Mouse (Mus musculus) B cell, adult 67 days (primary cell): ENCODE results near the gene Dusp12. TPM values are rescaled to one million over a fixed set of nuclear protein-coding genes. Genes with fewer than 3 reads are reported as not detected.

Experiments used
- total RNA-seq, 2 experiments: library from RNA; stranded (reverse); gene quantifications; 4 replicates each; pipeline ENCODE4 v1.2.4; 2023

The Dusp12 gene
- total RNA-seq, result 10 to 100 TPM in 1 of 2 experiments, 1 to 10 TPM in 1; 9.4 to 19.2 TPM

GRCm38 (mm10) chr1:170884978-170885561 is at the start of gene Dusp12, which contains the start of gene Gm26620:
TSS of gene Dusp12 (minus strand) at chr1:170885540.
TSS of gene Gm26620 (plus strand) at chr1:170885065.

GRCm38 (mm10) chr1:170927378-170927777 is 42.0 kb upstream of the Dusp12 start, which contains the start of gene Fcrla:
TSS of gene Fcrla (minus strand) at chr1:170927583.

GRCm38 (mm10) chr1:170912891-170913615 is 27.7 kb upstream of the Dusp12 start, which contains the start of gene Fcrlb:
TSS of gene Fcrlb (minus strand) at chr1:170912941.

GRCm38 (mm10) chr1:170867691-170868105 is 17.6 kb downstream of the Dusp12 start, which contains the start of gene Atf6:
TSS of gene Atf6 (minus strand) at chr1:170867771.

Other genes starting within 250 kb of the Dusp12 start
- not detected for gene Olfml2b, start 241.0 kb downstream of the Dusp12 start, total RNA-seq
- 10 to 100 TPM; 49.9 to 50.8 TPM for gene Atf6, start 17.8 kb downstream of the Dusp12 start, total RNA-seq
- gene Gm26620, start 475 bp downstream of the Dusp12 start, total RNA-seq, result under 1 TPM; 0.93 to 0.98 TPM
- gene Fcrlb, start 27.4 kb upstream of the Dusp12 start, total RNA-seq, result 1 to 10 TPM; 1.1 to 1.6 TPM
- gene Fcrla, start 42.0 kb upstream of the Dusp12 start, total RNA-seq, result 100 to 1,000 TPM; 399 to 457 TPM
- 100 to 1,000 TPM; 229 to 275 TPM for gene Fcgr2b, start 91.0 kb upstream of the Dusp12 start, total RNA-seq
- gene Fcgr4, start 133.4 kb upstream of the Dusp12 start, total RNA-seq, result 1 to 10 TPM in 1 of 2 experiments, not detected in 1; 1.2 TPM
- gene Fcgr3, start 179.4 kb upstream of the Dusp12 start, total RNA-seq, result 1 to 10 TPM in 1 of 2 experiments, under 1 TPM in 1; 0.44 to 3.6 TPM
- gene Cfap126, start 228.4 kb upstream of the Dusp12 start, total RNA-seq, result 1 to 10 TPM in 1 of 2 experiments, under 1 TPM in 1; 0.75 to 1.0 TPM